Mouse (Mus musculus): ENCODE data around the gene Tomm70a. TPM values are rescaled to one million over a fixed set of nuclear protein-coding genes. Genes with fewer than 3 reads are reported as not detected.

Gene Tomm70a
- 29.9 TPM for total RNA-seq (2023)

GRCm38 (mm10) chr16:57120913-57121815 is at the start of gene Tomm70a:
Gene Tomm70a (plus strand): TSS chr16:57121703.

GRCm38 (mm10) chr16:57166611-57167513 is 45.4 kb downstream of the Tomm70a start, which contains the start of gene Nit2:
Gene Nit2 (minus strand): TSS chr16:57167341.

Other genes starting within 250 kb of the Tomm70a start
- not detected for gene Tmem45a, start 235.5 kb upstream of the Tomm70a start, total RNA-seq (2023)
- not detected for gene Lnp1, start 193.6 kb upstream of the Tomm70a start, total RNA-seq (2023)
- gene Tmem45a2, start 50.3 kb upstream of the Tomm70a start, total RNA-seq (2023) = not detected
- gene Nit2, start 45.6 kb downstream of the Tomm70a start, total RNA-seq (2023) = 18.8 TPM
- gene Tbc1d23, start 109.8 kb downstream of the Tomm70a start, total RNA-seq (2023) = 48.5 TPM
- not detected for gene Tmem30c, start 171.2 kb downstream of the Tomm70a start, total RNA-seq (2023)
- gene Filip1l, start 231.4 kb downstream of the Tomm70a start, total RNA-seq (2023) = 83.4 TPM

Data from CD8-positive naive resting alpha-beta T cell, adult 57 days (primary cell).